Mouse (Mus musculus): ENCODE results near the gene Prex1.

Gene Prex1

DNA sequence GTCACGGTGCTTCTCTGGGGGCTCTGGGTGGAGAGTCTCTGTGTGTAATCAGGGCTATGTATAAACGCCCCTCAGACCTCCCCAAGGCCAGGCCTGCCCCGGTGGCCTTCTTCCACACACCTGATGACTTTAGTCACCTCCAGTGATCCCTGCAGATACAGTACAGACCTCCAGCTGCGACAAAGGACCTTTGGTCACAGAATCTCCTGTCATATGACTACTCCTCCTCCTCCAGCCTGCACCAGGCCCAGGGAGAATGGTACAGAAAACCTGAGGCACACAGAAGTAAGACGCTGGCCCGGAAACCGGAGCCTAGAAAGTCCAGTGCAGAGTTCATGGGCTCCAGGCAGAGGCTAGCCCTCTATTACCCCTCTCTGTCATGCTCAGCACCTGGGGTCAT lies 152.8 kb downstream of the Prex1 start:
- no peak for DNase-seq (ENCODE audit: low read depth, low spot score)

- no peak for DNase-seq (ENCODE audit: low read depth, low spot score)
These were observed 154.1 kb downstream of the Prex1 start for GRCm38 (mm10) chr2:166559531-166559930.

GRCm38 (mm10) chr2:166555508-166555907 lies 158.1 kb downstream of the Prex1 start:
- DNase-seq (ENCODE audit: low read depth, low spot score), result peak; percentile 43

GRCm38 (mm10) chr2:166554169-166554505 lies 159.5 kb downstream of the Prex1 start:
- DNase-seq (ENCODE audit: low read depth, low spot score), result no peak

DNA sequence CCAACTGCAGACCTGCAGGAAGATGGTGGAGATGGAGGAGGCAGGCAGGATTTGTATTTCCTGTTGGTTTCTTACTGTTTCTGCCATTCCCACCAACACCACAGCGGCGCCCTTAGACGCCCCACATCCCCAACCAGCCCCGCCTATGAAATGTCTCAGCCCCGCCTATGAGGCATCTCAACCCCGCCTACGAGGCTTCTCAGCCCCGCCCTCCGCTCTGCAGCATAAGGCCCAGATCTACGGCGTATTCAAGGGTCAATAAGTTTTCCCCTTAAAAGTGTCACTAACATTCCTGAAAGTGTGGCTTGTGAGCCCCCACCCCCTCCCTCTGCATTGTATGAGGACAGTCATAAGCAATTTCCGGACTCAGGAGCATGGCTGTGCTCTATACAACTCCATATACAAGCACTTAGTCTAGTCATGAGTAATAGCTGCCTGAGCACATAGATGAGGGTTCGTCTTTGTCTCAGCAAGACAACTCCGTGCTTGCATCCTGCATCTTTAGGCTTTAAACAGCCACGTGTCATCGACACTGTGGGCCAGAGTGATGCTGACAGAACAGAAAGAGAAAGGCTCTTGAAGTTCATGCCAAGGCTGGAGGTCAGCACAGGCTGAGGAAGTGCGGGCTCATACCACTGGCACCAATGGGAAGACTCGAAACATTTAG lies 160.0 kb downstream of the Prex1 start:
- no peak for DNase-seq (ENCODE audit: low read depth, low spot score)

GRCm38 (mm10) chr2:166552657-166553056 lies 161.0 kb downstream of the Prex1 start:
- DNase-seq (ENCODE audit: low read depth, low spot score), result no peak

DNA sequence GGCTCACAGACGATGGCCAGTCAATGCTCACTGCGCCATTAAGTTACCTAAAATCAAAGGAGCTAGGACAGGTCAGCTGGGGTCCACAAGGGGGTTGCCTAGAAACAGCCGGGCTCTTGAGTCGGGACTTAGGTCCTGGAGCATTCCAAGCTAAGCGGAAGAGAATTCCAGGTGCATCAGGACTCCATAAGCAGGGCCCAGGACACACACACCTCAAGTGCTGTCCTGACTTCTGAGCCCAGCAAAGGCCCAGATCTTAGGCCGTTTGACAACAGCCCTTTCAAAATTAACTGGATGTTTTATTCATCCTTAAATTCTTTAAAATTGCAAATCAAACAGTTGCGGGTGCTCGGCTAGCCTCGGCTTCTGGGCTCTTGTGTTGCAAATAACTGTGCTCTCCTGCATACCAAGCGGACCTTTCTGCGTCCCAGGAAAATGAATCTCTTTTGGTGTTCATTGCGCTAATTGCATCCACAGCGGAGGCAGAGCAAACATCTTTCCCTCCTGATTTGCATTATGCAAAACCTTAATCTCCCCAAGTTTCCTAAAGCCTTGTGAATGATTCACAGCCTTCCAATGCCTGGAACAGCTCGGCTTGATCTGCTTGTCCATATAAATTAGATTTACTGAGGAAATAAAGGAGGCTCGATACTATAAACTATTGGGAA lies 161.7 kb downstream of the Prex1 start:
- no peak for DNase-seq (ENCODE audit: low read depth, low spot score)

DNA sequence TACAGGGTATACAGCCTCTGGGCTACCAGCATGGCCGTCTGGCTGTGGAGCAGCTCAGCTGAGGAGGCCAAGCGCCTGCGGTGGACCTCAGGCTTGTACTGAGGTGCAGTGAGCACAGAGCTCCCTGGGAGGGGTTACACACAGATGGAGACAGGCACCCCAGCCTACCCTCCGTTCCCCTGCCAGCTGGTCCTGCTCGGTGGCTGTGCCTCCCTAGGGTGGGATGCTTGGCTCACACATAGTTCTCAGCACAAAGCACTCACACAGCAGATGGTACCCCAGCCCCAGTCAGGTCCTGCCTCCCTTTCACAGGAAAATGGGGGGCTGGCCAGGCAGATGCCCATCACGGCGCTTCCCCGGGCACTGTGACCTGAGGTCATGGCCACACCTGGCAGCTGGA lies 163.8 kb downstream of the Prex1 start:
- no peak for DNase-seq (ENCODE audit: low read depth, low spot score)

- no peak for DNase-seq (ENCODE audit: low read depth, low spot score)
These were observed 164.6 kb downstream of the Prex1 start for GRCm38 (mm10) chr2:166549069-166549468.

- DNase-seq (ENCODE audit: low read depth, low spot score), result no peak
These were observed 168.1 kb downstream of the Prex1 start for GRCm38 (mm10) chr2:166545580-166545979.

DNA sequence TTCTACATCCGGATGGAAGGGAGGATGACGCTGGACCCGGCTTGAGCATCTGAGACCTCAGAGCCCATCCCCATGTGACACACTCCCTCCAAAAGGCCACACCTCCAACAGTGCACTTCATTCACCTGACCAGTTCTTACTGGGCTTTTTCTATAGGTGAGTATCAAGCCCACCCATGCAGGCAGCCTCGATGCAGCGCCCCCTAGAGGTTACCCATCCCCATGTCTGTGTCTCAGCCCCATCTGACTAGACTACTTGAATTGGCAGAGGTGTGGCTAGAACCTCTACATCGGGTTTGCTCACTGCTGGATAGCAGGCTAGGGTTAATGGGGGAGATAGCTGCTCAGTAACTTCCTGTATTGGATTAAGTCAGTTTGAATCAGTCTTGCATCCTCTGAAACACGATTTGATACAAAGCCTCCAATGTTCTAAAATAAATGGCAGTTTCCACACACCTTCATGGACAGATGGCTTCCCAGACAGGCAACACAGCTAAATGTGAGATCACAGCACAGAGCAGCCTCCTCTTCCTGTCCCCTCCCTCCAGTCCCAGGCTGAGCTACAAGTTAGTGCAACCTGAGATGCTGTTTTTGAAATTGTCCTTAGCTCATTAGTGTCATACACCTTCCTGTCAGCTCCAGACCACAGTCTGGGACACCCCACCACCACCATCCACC lies 168.9 kb downstream of the Prex1 start:
- no peak for DNase-seq (ENCODE audit: low read depth, low spot score)

GRCm38 (mm10) chr2:166541112-166541928 lies 172.3 kb downstream of the Prex1 start:
- no peak for DNase-seq (ENCODE audit: low read depth, low spot score)

DNA sequence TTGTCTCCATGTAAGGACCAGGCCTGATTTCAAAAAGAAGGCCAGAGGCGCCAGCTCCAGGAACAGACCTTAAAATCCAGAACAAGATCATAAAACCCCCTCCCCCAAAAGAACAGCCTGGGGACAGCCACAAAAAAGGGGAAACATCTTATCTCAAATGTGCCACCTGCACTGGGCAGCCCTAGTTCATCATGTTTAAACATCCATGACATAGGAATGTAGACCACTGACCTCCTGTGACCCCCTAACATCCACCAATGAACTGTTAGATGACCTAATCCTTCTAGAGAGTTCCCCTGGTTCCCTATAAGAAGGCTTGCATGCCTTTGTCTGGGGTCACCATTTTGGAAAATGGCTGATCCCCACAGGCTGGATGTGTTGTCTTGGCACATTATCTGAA lies 173.4 kb downstream of the Prex1 start:
- DNase-seq (ENCODE audit: low read depth, low spot score), result no peak

- no peak for DNase-seq (ENCODE audit: low read depth, low spot score)
These were observed 176.7 kb downstream of the Prex1 start for GRCm38 (mm10) chr2:166536896-166537295.

DNA sequence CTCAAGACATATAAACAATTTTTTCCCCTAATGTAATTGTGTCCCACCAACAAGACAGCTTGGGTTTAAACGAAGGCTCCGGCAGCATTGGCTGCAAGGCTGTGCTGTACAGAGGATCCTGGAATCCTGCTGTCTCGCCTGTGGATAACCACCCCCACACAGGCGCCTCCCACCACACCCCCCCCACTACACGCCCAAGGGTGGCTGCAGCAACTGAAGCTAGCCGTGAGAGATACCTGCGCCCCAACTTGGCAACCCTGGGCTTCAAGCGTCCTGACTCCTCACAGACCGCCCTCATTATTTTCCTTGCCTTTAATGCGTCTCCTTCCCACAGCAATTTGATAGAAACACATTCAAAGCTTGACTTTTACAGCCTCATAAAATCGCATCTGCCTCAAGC lies 178.1 kb downstream of the Prex1 start:
- no peak for DNase-seq (ENCODE audit: low read depth, low spot score)

DNA sequence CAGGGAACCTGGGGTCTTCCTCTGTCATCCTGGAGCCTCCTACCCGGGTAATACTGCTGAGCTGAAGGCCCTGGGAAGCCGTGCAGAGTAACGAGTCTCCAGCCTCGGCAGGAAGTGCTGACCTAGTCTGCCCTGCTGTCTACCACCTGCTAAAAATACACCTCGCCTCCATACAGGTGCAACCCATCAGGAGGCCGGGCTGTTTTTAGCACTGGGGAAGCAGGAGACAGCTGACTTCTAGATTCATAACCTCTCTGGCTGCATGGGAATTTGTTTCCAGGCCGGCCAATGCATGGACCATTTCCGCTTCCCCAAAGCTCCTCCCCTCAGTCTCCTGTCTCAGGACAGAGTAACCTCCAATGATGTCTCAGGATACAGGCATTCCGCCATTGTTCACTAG lies 187.4 kb downstream of the Prex1 start:
- no peak for DNase-seq (ENCODE audit: low read depth, low spot score)

DNA sequence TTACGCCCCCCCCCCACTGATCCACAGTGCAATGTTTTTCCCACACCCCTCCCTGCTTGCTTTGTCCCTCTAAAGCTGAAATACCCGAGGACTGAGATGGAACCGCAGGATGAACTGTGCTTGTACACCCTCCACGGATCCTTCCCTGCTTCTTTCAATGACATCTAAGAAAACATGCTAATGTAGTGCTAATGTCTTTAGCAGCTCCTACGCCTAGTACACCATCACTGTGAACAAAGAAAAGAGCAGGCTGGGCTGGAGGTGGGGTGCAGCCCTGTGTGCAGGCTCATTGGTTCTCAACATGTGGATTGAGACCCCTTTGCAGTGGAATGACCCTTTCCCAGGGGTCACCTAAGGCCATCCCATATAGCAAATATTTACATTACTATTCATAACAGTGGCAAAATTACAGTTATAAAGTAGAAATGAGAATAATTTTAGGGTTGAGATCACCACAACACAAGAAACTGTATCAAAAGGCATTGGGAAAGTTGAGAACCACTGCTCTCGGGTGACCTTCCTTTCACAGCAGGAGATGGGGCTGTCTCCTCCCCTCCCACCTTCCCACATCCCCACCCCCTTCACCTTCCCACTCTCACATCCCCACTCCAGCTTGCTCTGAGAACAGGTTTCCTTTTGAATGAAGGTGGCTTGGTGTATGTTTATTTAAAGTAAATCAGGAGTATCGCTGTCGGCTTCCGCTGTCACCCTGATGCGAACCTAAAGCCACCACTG lies 190.3 kb downstream of the Prex1 start:
- DNase-seq (ENCODE audit: low read depth, low spot score), result no peak

- no peak for DNase-seq (ENCODE audit: low read depth, low spot score)
These were observed 191.0 kb downstream of the Prex1 start for GRCm38 (mm10) chr2:166522612-166523120.

GRCm38 (mm10) chr2:166521878-166522611 lies 191.6 kb downstream of the Prex1 start:
- no peak for DNase-seq (ENCODE audit: low read depth, low spot score)

DNA sequence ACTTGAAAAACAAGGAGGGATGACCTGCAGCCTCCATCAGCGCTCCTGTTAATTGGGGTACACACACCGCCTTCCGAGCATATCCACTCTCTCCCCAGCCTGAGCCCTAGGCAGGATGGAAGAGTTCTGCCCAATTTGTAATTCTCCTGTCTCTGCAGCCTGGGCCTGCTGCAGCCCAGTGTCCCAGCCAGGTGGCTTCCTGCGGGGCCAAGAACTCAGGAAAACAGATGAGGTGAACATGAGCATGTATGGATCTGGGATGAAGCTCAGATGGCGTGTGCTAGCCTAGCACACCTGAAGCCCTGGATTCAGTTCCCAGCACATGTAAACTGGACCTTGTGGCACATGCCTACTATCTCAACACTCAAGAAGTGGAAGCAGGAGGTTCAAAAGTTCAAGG lies 192.2 kb downstream of the Prex1 start:
- DNase-seq (ENCODE audit: low read depth, low spot score), result no peak

- DNase-seq (ENCODE audit: low read depth, low spot score), result no peak
These were observed 193.1 kb downstream of the Prex1 start for GRCm38 (mm10) chr2:166520536-166520935.

All from c-Kit-negative CD71-positive TER-119-positive erythroid progenitor cells, embryonic 14.5 days (primary cell).